In genomic region chr16:34658388-34658787, GRCm38 (mm10) we compare ENCODE assay signal across 9 mouse cellular contexts. TPM values are rescaled to one million over a fixed set of nuclear protein-coding genes. Genes with fewer than 3 reads are reported as not detected.
DNase-seq lines count a peak whose midpoint lies in the region; ATAC-seq and TF ChIP-seq lines count a peak whose summit lies in the region.
"Had no signal": no experiment of that assay in that cellular context is flagged by ENCODE, and none has a peak within 500 bp of the region (broad histone marks: within the 10 kb centered on the region; RNA-seq: fewer than 3 reads in every experiment).

No protein-coding gene starts in this region.

- no peak overlapping the region for H3K27ac ChIP-seq in lung, embryonic 14.5 days (ENCODE audit: low read depth)
- no peak overlapping the region for H3K27ac ChIP-seq in forebrain, embryonic 14.5 days (ENCODE audit: low read depth, low read length)
- H3K27ac ChIP-seq in limb, embryonic 14.5 days (replicated peaks; ENCODE audit: low read depth, low read length), result no peak overlapping the region
- no peak overlapping the region for H3K27ac ChIP-seq in stomach, embryonic 14.5 days (ENCODE audit: low read length)

- no peak for TF ChIP-seq CTCF in lung, embryonic 14.5 days (IDR thresholded peaks at IDR 0.05; ENCODE audit: low read depth)

- H3K4me3 ChIP-seq in lung, embryonic 14.5 days (ENCODE audit: low read depth, low read length), result peak overlapping the region; percentile 32; the same call in 1 of the 2 replicates
- no peak overlapping the region for H3K4me3 ChIP-seq in forebrain, embryonic 14.5 days (ENCODE audit: low read depth, low read length)
- H3K4me3 ChIP-seq in limb, embryonic 14.5 days (replicated peaks; ENCODE audit: low read length), result 0 out of 2 replicates have a peak overlapping the region, but pooled peaks have one; percentile 29
- peak overlapping the region; percentile 22; the same call in 1 of the 2 replicates for H3K4me3 ChIP-seq in stomach, embryonic 14.5 days (ENCODE audit: low read depth, low read length)

- H3K36me3 ChIP-seq in lung, embryonic 14.5 days (ENCODE audit: insufficient read depth), result no peaks in the 10 kb centered on the region
- H3K36me3 ChIP-seq in forebrain, embryonic 14.5 days (ENCODE audit: control insufficient read depth, insufficient read depth, low read length), result no peaks in the 10 kb centered on the region
- no peaks in the 10 kb centered on the region for H3K36me3 ChIP-seq in limb, embryonic 14.5 days (ENCODE audit: control insufficient read depth, insufficient read depth, low read length)
- H3K36me3 ChIP-seq in stomach, embryonic 14.5 days (ENCODE audit: control insufficient read depth, insufficient read depth, low read length), result no peaks in the 10 kb centered on the region
- H3K36me3 ChIP-seq: G1E had no signal

- TF ChIP-seq POLR2A in limb, embryonic 14.5 days (IDR thresholded peaks at IDR 0.05; ENCODE audit: borderline replicate concordance, extremely low read depth, insufficient read depth, insufficient read length), result no peak

- H3K27me3 ChIP-seq in lung, embryonic 14.5 days (ENCODE audit: insufficient read depth, low read length), result no peaks in the 10 kb centered on the region
- 0 out of 2 replicates have a peak, but pooled peaks cover 2% of the 10 kb centered on the region for H3K27me3 ChIP-seq in forebrain, embryonic 14.5 days (replicated peaks; ENCODE audit: control insufficient read depth, insufficient read depth, low read length)
- peaks cover 6% of the 10 kb centered on the region; the same call in 1 of the 2 replicates for H3K27me3 ChIP-seq in limb, embryonic 14.5 days (ENCODE audit: control insufficient read depth, insufficient read depth, low read length)
- no peaks in the 10 kb centered on the region for H3K27me3 ChIP-seq in stomach, embryonic 14.5 days (ENCODE audit: control insufficient read depth, insufficient read depth, low read length)

- DNase-seq in lung, embryonic 14.5 days, result peak; percentile 67
- no peak for DNase-seq in lung, postnatal 14 days
- peak; percentile 39 for DNase-seq in forebrain, embryonic 14.5 days (ENCODE audit: low spot score)
- DNase-seq in limb, embryonic 14.5 days (ENCODE audit: low spot score), result no peak
- no peak for DNase-seq in cerebellum, postnatal 10 days
- DNase-seq in thymus, postnatal 36 days, result no peak
- no peak for DNase-seq in left cerebral cortex, postnatal 25 days (ENCODE audit: low spot score in 2 of 2)

- H3K9me3 ChIP-seq in lung, embryonic 14.5 days (ENCODE audit: low read depth, low read length), result no peaks in the 10 kb centered on the region
- no peaks in the 10 kb centered on the region for H3K9me3 ChIP-seq in forebrain, embryonic 14.5 days (replicated peaks; ENCODE audit: control insufficient read depth, low read length)
- no peaks in the 10 kb centered on the region for H3K9me3 ChIP-seq in limb, embryonic 14.5 days (ENCODE audit: control insufficient read depth, low read length)
- no peaks in the 10 kb centered on the region for H3K9me3 ChIP-seq in stomach, embryonic 14.5 days (ENCODE audit: control insufficient read depth, low read depth, low read length)
- H3K9me3 ChIP-seq: G1E had no signal

- ATAC-seq in lung, embryonic 14.5 days (ENCODE audit: insufficient read depth), result peak; percentile 76
- 0 out of 2 replicates have a peak, but pooled peaks have one; percentile 52 for ATAC-seq in forebrain, embryonic 14.5 days
- ATAC-seq in limb, embryonic 14.5 days (ENCODE audit: low FRiP score, low read depth), result 0 out of 2 replicates have a peak, but pooled peaks have one; percentile 26
- ATAC-seq in stomach, embryonic 14.5 days (ENCODE audit: insufficient number of reproducible peaks, insufficient read depth, low FRiP score, low read depth), result peak; percentile 42; the same call in 1 of the 2 replicates

- H3K4me2 ChIP-seq in lung, embryonic 14.5 days, result peak overlapping the region; percentile 65
- H3K4me2 ChIP-seq in forebrain, embryonic 14.5 days (ENCODE audit: low read length), result peak overlapping the region; percentile 53
- peak overlapping the region; percentile 48 for H3K4me2 ChIP-seq in limb, embryonic 14.5 days (replicated peaks; ENCODE audit: low read depth, low read length, severe bottlenecking)
- peak overlapping the region; percentile 63 for H3K4me2 ChIP-seq in stomach, embryonic 14.5 days (replicated peaks; ENCODE audit: low read depth, low read length)

- H3K9ac ChIP-seq in lung, embryonic 14.5 days, result no peak overlapping the region
- no peak overlapping the region for H3K9ac ChIP-seq in forebrain, embryonic 14.5 days (ENCODE audit: low read length)
- no peak overlapping the region for H3K9ac ChIP-seq in limb, embryonic 14.5 days (ENCODE audit: low read depth, low read length, severe bottlenecking)
- no peak overlapping the region for H3K9ac ChIP-seq in stomach, embryonic 14.5 days (replicated peaks; ENCODE audit: low read depth, low read length)

- intact Hi-C loops in left cerebral cortex, postnatal 25 days (cut with DNase I), result no loop called here

- 40% methylated on average over 11 of the region's 11 CpGs for WGBS in lung, embryonic 14.5 days
- whole genome bisulfite sequencing in forebrain, embryonic 14.5 days, result 39% methylated on average over 11 of the region's 11 CpGs
- WGBS in limb, embryonic 14.5 days, result 35% methylated on average over 11 of the region's 11 CpGs
- 37% methylated on average over 11 of the region's 11 CpGs for WGBS in stomach, embryonic 14.5 days

- no peaks in the 10 kb centered on the region for H3K4me1 ChIP-seq in lung, embryonic 14.5 days (ENCODE audit: insufficient read depth)
- peaks cover 4% of the 10 kb centered on the region for H3K4me1 ChIP-seq in forebrain, embryonic 14.5 days (ENCODE audit: control insufficient read depth, insufficient read depth, low read length)
- peaks cover 8% of the 10 kb centered on the region; the same call in 1 of the 2 replicates for H3K4me1 ChIP-seq in limb, embryonic 14.5 days (ENCODE audit: control insufficient read depth, insufficient read depth, low read length)
- H3K4me1 ChIP-seq in stomach, embryonic 14.5 days (ENCODE audit: control insufficient read depth, insufficient read depth, low read length), result peaks cover 9% of the 10 kb centered on the region; the same call in 1 of the 2 replicates

RNA-seq across cellular contexts. Expression of gene Ropn1, which starts 8.7 kb away (rescaled TPM):
- not detected in 2 replicates for polyA plus RNA-seq in lung, embryonic 14.5 days (2014; fragmentation: Nextera tagmentation; extraction: Ambion mirVana)
- not detected in 2 replicates for polyA plus RNA-seq in forebrain, embryonic 14.5 days (2014; fragmentation: Nextera tagmentation; extraction: Ambion mirVana)
- not detected in 2 replicates for polyA plus RNA-seq in limb, embryonic 14.5 days (2012; rRNA removed)
- polyA plus RNA-seq in limb, embryonic 14.5 days (2014; fragmentation: Nextera tagmentation; extraction: Ambion mirVana), result not detected in 2 replicates
- polyA plus RNA-seq in stomach, embryonic 14.5 days (2014; fragmentation: Nextera tagmentation; extraction: Ambion mirVana), result not detected in 2 replicates
- under 1 TPM in 1 of 2 experiments, not detected in 1; 0.46 TPM for total RNA-seq in left cerebral cortex, postnatal 25 days (2021)
- total RNA-seq: G1E had no signal
- polyA plus RNA-seq: G1E had no signal

RNA-seq across cellular contexts. Expression of gene Ccdc14, which starts 32.0 kb away (rescaled TPM):
- 10.0 and 10.1 TPM in 2 replicates for polyA plus RNA-seq in lung, embryonic 14.5 days (2014; fragmentation: Nextera tagmentation; extraction: Ambion mirVana)
- polyA plus RNA-seq in forebrain, embryonic 14.5 days (2014; fragmentation: Nextera tagmentation; extraction: Ambion mirVana), result 5.7 and 6.5 TPM in 2 replicates
- 9.1 and 10.2 TPM in 2 replicates for polyA plus RNA-seq in limb, embryonic 14.5 days (2012; rRNA removed)
- polyA plus RNA-seq in limb, embryonic 14.5 days (2014; fragmentation: Nextera tagmentation; extraction: Ambion mirVana), result 6.4 and 7.0 TPM in 2 replicates
- polyA plus RNA-seq in stomach, embryonic 14.5 days (2014; fragmentation: Nextera tagmentation; extraction: Ambion mirVana), result 8.1 and 8.5 TPM in 2 replicates
- 1 to 10 TPM; 2.1 to 2.7 TPM for total RNA-seq in left cerebral cortex, postnatal 25 days (2021)

Comparison
In these comparisons a context has a peak if more than half of its experiments do, and no peak if none do; other contexts are left out.
1. DNase-seq: peak in lung, embryonic 14.5 days (single experiment) and forebrain, embryonic 14.5 days (single experiment); none in lung, postnatal 14 days (single experiment), limb, embryonic 14.5 days (single experiment), cerebellum, postnatal 10 days (0 of 2), thymus, postnatal 36 days (0 of 2) and left cerebral cortex, postnatal 25 days (0 of 2).
2. ATAC-seq: peak in every context shown above with its lines; median percentile 76 in lung, embryonic 14.5 days; 52 in forebrain, embryonic 14.5 days; 42 in stomach, embryonic 14.5 days; 26 in limb, embryonic 14.5 days.
3. Peak in every context shown above with its lines, with median percentiles within 50 percentile points of each other: H3K4me2 ChIP-seq.